Mouse (Mus musculus) erythroblast, embryonic 14.5 days (primary cell): ENCODE data around the gene Mark4.

Experiments used
- GATA1 ChIP-seq: IDR thresholded peaks from 2 replicates; pipeline ENCODE4 v1.6.1; 2012; ENCODE audit warnings: low read length, inconsistent platforms, mixed read lengths
- TAL1 ChIP-seq: IDR thresholded peaks from 3 replicates; pipeline ENCODE4 v1.6.1; 2012; ENCODE audit warnings: low read length, inconsistent platforms, mixed read lengths

- no peak for TF ChIP-seq TAL1
- no peak for TF ChIP-seq GATA1
Observed at GRCm38 (mm10) chr7:19500420-19501363, 42.1 kb upstream of the Mark4 start.
